Mouse (Mus musculus) heart, postnatal 0 days (tissue): Measurements from ENCODE around the gene Gm17304.

Source experiments
- CTCF ChIP-seq: IDR thresholded peaks from 2 replicates; pipeline ENCODE4 v1.5.1; 2016; ENCODE audit warnings: antibody characterized with exemption, control low read depth, low read depth
- EP300 ChIP-seq: IDR thresholded peaks from 2 replicates; pipeline ENCODE4 v1.6.1; 2016; ENCODE audit warnings: antibody characterized with exemption, low read depth

DNA sequence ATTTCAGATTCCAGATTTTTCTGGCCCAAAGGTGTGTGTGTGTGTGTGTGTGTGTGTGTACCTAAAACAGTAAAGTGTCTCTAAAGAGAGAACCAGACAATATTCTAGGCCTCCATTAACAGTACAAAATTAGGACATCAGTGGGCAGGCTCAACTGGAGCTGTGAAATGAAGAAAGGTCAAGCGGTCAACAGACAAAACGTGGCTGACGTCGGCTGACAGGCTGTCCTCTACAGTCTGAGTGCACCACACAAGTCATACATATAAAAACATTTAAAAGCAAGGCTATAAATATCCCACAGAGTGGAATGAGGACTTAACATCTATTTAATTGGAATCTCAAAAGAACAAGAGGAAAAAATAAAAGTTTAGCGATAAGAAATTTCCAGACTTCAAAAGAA, 1.8 kb upstream of the Gm17304 start:
- TF ChIP-seq EP300 (no peak), CTCF (no peak)
